Mouse (Mus musculus): ENCODE data around the gene Slamf6.

GRCm38 (mm10) chr1:172001665-172002064 lies 84.3 kb downstream of the Slamf6 start:
- TF ChIP-seq CTCF (IDR thresholded peaks at IDR 0.05; ENCODE audit: extremely low read depth, insufficient read length, insufficient replicate concordance, low read depth, low read length) (no peak), POLR2A (IDR thresholded peaks at IDR 0.05; ENCODE audit: low read depth, low read length) (no peak)

Measured in small intestine, adult 2 months (tissue).